Mouse (Mus musculus): ENCODE measurements around the gene Blnk. TPM values are rescaled to one million over a fixed set of nuclear protein-coding genes. Genes with fewer than 3 reads are reported as not detected.

Gene Blnk
- 1 to 10 TPM in 1 of 2 experiments, under 1 TPM in 1; 0.86 to 1.2 TPM for total RNA-seq (2021)
- long read RNA-seq, experiment 1, partial matches to known transcripts = 0 of 2 reads
- long read RNA-seq, experiment 1, other reads (novel, unspliced or antisense) = 0 of 2 reads
- long read RNA-seq, experiment 2 = 0 reads

DNA sequence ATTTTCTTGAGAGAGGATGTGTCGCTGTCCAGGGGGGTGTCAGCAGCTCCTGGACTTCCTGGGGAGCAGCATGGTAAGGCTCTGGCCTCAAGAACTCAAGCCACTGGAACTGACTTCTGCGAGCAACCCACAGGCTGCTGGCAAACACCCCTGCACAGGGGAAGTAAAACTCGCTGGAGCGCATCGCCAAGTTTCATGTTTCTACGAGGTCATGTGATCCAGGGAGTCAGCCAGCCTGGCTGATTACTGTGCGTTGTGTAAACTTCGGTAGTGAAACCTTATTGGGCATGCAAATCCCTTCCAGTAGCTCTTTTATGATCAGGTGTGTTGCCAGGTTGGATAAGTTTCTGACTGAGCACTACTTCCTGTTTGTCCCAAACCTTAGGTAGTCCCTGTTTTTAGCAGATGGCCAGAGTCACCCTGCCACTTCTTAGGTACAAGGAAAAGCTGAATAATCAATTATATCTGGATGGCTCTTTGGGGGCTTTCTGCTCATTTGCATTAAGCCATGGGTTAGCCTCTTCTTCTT, at the start of gene Blnk:
Gene Blnk, minus strand, starts transcription at position 479 of the 529 bp plus-strand sequence.
- Histone ChIP-seq H3K4me3 (peak within 1 kb of the TSS; percentile 48), H3K27ac (peak within 1 kb of the TSS; percentile 66)
- DNase-seq = peak; percentile 81
- no peak for TF ChIP-seq CTCF (IDR thresholded peaks at IDR 0.05)
- intact Hi-C loops (cut with DNase I) = no loop called here

DNA sequence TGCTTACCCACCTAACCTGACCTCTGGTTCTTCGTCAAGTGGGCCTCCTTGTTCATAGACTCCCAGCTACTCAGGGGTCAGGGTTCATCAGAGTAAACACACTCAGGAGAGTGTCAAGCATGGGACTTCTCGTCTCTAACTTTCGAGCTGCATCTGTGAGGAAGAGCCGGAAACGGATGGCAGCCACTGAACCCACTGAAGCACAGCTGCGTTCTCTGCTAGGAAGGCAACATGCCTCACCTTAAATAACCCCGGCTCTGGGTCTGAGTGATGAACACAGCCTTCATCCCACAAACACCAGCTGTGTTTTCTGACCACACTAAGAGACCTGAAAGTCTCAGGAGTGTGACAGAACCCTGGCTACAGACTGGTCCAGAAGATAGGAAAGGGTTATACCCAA, 44.8 kb upstream of the Blnk start:
- no peak for DNase-seq
- no peak for TF ChIP-seq CTCF (IDR thresholded peaks at IDR 0.05)
- Histone ChIP-seq H3K4me3 (no peak overlapping the region), H3K27ac (no peak overlapping the region)
- intact Hi-C loops (cut with DNase I) = no loop called here

GRCm38 (mm10) chr19:41035809-41036551, 41.6 kb upstream of the Blnk start:
- no peak for TF ChIP-seq CTCF (IDR thresholded peaks at IDR 0.05)
- Histone ChIP-seq H3K27ac (no peak overlapping the region), H3K4me3 (no peak overlapping the region)
- DNase-seq = no peak
- intact Hi-C loops (cut with DNase I) = no loop called here

GRCm38 (mm10) chr19:41031869-41032268, 37.5 kb upstream of the Blnk start:
- no peak for DNase-seq
- no peak for TF ChIP-seq CTCF (IDR thresholded peaks at IDR 0.05)

GRCm38 (mm10) chr19:41031009-41031408, 36.7 kb upstream of the Blnk start:
- Histone ChIP-seq H3K27ac (no peak overlapping the region), H3K4me3 (no peak overlapping the region)
- intact Hi-C loops (cut with DNase I) = no loop called here
- TF ChIP-seq CTCF (IDR thresholded peaks at IDR 0.05) = no peak
- DNase-seq = no peak

More at GRCm38 (mm10) chr19:41031869-41032268, 37.5 kb upstream of the Blnk start:
- Histone ChIP-seq H3K4me3 (no peak overlapping the region), H3K27ac (no peak overlapping the region)
- intact Hi-C loops (cut with DNase I) = no loop called here

DNA sequence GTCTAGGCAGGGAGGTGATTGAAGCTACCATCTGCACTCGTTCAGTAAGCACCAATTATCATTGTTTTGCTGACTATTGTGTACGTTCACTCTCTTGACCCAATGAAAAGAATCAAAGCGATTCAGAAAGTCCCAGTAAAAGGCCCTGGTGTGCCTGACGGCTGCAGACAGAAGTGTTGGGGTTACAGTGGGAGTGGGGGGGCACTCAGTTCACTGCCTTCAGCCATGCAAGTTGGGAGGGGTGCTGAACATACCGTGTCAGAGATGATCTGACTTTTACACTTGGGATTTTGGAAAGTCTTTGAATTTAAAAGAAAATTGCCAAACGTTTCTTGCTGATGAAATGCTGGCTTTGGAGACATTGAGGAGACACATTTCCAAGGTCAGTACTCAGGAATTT, 35.8 kb upstream of the Blnk start:
- H3K4me3 ChIP-seq = no peak overlapping the region
- TF ChIP-seq CTCF (IDR thresholded peaks at IDR 0.05) = no peak
- no peak for DNase-seq
- no peak overlapping the region for H3K27ac ChIP-seq
- intact Hi-C loops (cut with DNase I) = no loop called here

DNA sequence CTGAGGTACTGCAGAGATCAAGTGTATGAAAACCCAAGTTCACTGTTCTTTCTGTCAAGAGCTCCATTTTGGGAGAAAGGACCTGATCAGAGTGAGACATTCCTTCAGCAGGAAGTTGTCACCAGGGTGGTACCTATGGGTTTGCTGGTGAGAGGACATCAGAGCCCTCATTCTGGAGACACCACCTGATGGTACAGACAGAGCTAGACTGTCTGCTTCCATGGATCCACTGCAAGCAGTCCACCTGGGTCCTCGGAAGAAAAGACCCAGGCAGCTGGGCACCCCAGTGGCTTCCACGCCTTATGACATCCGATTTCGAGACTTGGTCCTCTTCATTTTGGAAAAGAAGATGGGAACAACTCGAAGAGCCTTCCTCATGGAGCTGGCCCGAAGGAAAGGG, 34.9 kb upstream of the Blnk start, which contains the start of gene Dntt:
Gene Dntt, plus strand, starts transcription at position 57 of the 400 bp plus-strand sequence.
- Histone ChIP-seq H3K27ac (no peak within 1 kb of the TSS), H3K4me3 (no peak within 1 kb of the TSS)
- intact Hi-C loops (cut with DNase I) = no loop called here
- no peak for DNase-seq
- TF ChIP-seq CTCF (IDR thresholded peaks at IDR 0.05) = no peak

DNA sequence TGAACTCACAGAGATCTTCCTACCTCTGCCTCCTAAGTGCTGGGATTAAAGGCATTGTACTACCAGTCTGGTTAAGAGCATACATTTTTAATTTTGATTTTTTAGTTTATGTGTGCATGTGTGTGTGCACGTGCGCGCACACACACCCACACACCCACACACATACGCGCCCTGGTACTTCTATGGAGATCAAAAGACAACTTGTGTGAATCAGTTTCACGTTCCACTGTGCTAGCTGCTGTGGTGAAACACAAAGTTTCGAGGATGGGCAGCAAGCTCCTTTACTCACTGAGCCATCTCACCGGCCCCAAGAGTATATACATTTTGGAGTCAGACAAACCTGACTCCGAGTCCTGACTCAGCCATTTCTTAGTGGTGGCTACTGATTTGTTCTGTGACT, 33.3 kb upstream of the Blnk start:
- no peak for DNase-seq
- no peak for TF ChIP-seq CTCF (IDR thresholded peaks at IDR 0.05)
- H3K4me3 ChIP-seq = no peak overlapping the region
- no peak overlapping the region for H3K27ac ChIP-seq
- intact Hi-C loops (cut with DNase I) = no loop called here

GRCm38 (mm10) chr19:41027024-41027423, 32.7 kb upstream of the Blnk start:
- Histone ChIP-seq H3K27ac (no peak overlapping the region), H3K4me3 (no peak overlapping the region)
- no peak for TF ChIP-seq CTCF (IDR thresholded peaks at IDR 0.05)
- intact Hi-C loops (cut with DNase I) = no loop called here
- DNase-seq = no peak

GRCm38 (mm10) chr19:41026551-41026950, 32.2 kb upstream of the Blnk start:
- H3K27ac ChIP-seq = no peak overlapping the region
- intact Hi-C loops (cut with DNase I) = no loop called here
- no peak overlapping the region for H3K4me3 ChIP-seq
- TF ChIP-seq CTCF (IDR thresholded peaks at IDR 0.05) = no peak
- DNase-seq = no peak

DNA sequence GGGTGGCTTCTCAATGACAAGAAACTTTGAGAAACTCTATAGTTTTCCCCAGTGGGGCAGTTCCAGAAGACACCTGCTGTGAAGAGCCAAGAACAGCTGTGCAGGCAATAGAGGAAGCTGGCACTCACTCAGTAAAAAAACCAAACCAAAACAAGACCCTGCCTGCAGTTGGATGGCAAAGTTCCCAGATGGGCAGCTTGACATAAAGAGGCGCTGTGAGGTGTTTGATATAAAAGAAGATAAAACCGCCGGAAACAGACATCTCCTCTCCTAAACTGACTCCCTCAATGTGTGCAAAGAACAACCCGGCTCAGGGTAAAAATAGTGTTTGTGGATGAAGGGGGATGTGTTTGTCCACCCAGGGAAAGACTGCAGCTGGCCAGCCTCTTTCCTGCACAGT, 27.9 kb upstream of the Blnk start:
- no peak for TF ChIP-seq CTCF (IDR thresholded peaks at IDR 0.05)
- Histone ChIP-seq H3K27ac (no peak overlapping the region), H3K4me3 (no peak overlapping the region)
- no peak for DNase-seq
- intact Hi-C loops (cut with DNase I) = no loop called here

GRCm38 (mm10) chr19:41020537-41020936, 26.2 kb upstream of the Blnk start:
- TF ChIP-seq CTCF (IDR thresholded peaks at IDR 0.05) = no peak
- Histone ChIP-seq H3K4me3 (no peak overlapping the region), H3K27ac (no peak overlapping the region)
- DNase-seq = no peak
- intact Hi-C loops (cut with DNase I) = no loop called here

DNA sequence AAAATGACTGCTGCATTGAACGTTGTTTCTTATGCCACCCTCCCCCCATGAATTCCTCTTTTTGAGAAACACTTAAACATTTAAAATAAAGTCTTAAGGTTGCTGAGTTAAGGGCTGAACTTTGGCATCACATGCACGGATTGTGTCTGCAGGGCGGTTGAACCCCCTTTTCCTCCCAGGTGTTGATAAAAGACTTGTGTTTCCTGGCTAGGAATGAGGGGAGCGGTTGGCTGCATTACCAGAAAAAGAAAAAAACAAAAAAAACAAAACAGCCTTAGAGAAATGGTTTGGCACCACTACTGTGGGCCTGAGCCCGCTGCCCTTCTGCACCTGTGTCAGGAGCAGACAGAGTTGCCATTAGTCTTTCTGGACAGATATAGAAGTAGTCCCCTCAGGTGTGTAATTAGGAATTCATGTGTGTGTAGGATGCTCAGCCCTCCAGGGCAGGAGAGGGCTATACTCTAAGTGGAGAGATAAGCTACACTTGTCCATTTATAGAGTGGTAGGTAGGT, 24.9 kb upstream of the Blnk start:
- Histone ChIP-seq H3K27ac (no peak overlapping the region), H3K4me3 (no peak overlapping the region)
- DNase-seq = no peak
- no peak for TF ChIP-seq CTCF (IDR thresholded peaks at IDR 0.05)
- intact Hi-C loops (cut with DNase I) = loop anchor here (10.0 kb wide), 1 partner anchor 264 kb away; no protein-coding TSS in a partner anchor

Measured in gastrocnemius, adult 2 months (tissue).